Mouse (Mus musculus) CH12.LX (cell line): ENCODE data around the gene Gm12216. TPM values are rescaled to one million over a fixed set of nuclear protein-coding genes. Genes with fewer than 3 reads are reported as not detected.

Experiments
- DNase-seq: peaks from one replicate; pipeline ENCODE4 v3.0.0-alpha.2; 2013; ENCODE audit errors: extremely low read depth
- H3K27ac ChIP-seq: 2 replicates; pipeline ENCODE4 v1.5.1; 2012; ENCODE audit warnings: low read depth, mild to moderate bottlenecking, control low read depth, moderate library complexity; ENCODE audit not compliant: insufficient read depth
- H3K27me3 ChIP-seq: replicated peaks from 2 replicates; pipeline ENCODE3; 2012; ENCODE audit warnings: inconsistent platforms
- H3K36me3 ChIP-seq, 2 experiments: replicated peaks in 1 of 2; 2 replicates each; pipeline versions ENCODE3 to v1.6.1; 2012; ENCODE audit warnings: inconsistent platforms in 1 of 2, low read length in 1 of 2, mild to moderate bottlenecking in 1 of 2, mixed read lengths in 1 of 2, moderate library complexity in 1 of 2; ENCODE audit not compliant: control insufficient read depth in 1 of 2, insufficient read depth in 1 of 2
- H3K4me1 ChIP-seq, 2 experiments: 2 replicates each; pipeline ENCODE4 v1.6.1; 2012; ENCODE audit warnings: inconsistent platforms in 1 of 2, moderate library complexity in 1 of 2; ENCODE audit not compliant: insufficient read depth in 2 of 2, control insufficient read depth in 1 of 2
- H3K4me2 ChIP-seq: 2 replicates; pipeline ENCODE4 v1.6.1; 2012; ENCODE audit warnings: low read depth, mild to moderate bottlenecking, control low read depth; ENCODE audit not compliant: poor library complexity, insufficient read depth, severe bottlenecking
- H3K4me3 ChIP-seq, 3 experiments: fragments of 150-350 bp in 1 of 3; sonication (generic) in 1 of 3; replicated peaks in 1 of 3; 2 replicates each; pipeline versions ENCODE3 to v1.5.1; 2011 to 2012; ENCODE audit warnings: low read depth in 2 of 3, low read length in 2 of 3, mild to moderate bottlenecking in 2 of 3, moderate library complexity in 2 of 3, control low read depth in 1 of 3, improper control_type of control experiment in 1 of 3, inconsistent platforms in 1 of 3, mixed read lengths in 1 of 3; ENCODE audit not compliant: poor library complexity in 1 of 3
- H3K79me2 ChIP-seq: replicated peaks from 2 replicates; pipeline ENCODE4 v1.6.1; 2012; ENCODE audit warnings: mild to moderate bottlenecking, moderate library complexity; ENCODE audit not compliant: control insufficient read depth, poor library complexity, insufficient read depth, severe bottlenecking; ENCODE audit errors: extremely low read depth
- H3K9ac ChIP-seq: 2 replicates; pipeline ENCODE4 v1.6.1; 2012; ENCODE audit warnings: low read depth, mild to moderate bottlenecking, control low read depth, moderate library complexity; ENCODE audit not compliant: insufficient read depth
- H3K9me3 ChIP-seq: replicated peaks from 2 replicates; pipeline ENCODE3; 2012; ENCODE audit warnings: low read length, inconsistent platforms, mixed read lengths
- BHLHE40 ChIP-seq: IDR thresholded peaks from 2 replicates; pipeline ENCODE4 v1.6.1; 2011; ENCODE audit warnings: mild to moderate bottlenecking, low read depth, low read length, improper control_type of control experiment
- CHD2 ChIP-seq: IDR thresholded peaks from 2 replicates; pipeline ENCODE4 v1.6.1; 2011; ENCODE audit warnings: low read length, improper control_type of control experiment
- CTCF ChIP-seq, 2 experiments: IDR thresholded peaks in 1 of 2; conservative IDR thresholded peaks in 1 of 2; 2 replicates each; pipeline ENCODE4 v1.5.1; 2011 to 2012; ENCODE audit warnings: low read depth in 2 of 2, low read length in 2 of 2, improper control_type of control experiment in 1 of 2, inconsistent platforms in 1 of 2, mild to moderate bottlenecking in 1 of 2, moderate library complexity in 1 of 2
- ETS1 ChIP-seq: conservative IDR thresholded peaks from 2 replicates; pipeline ENCODE4 v1.6.1; 2012; ENCODE audit warnings: low read depth, mild to moderate bottlenecking, inconsistent platforms, low read length, improper control_type of control experiment, moderate library complexity
- GABPA ChIP-seq: IDR thresholded peaks from 2 replicates; pipeline ENCODE4 v1.6.1; 2012; ENCODE audit warnings: low read depth, low read length, improper control_type of control experiment, inconsistent platforms; ENCODE audit not compliant: insufficient replicate concordance
- IRF4 ChIP-seq: IDR thresholded peaks from 2 replicates; pipeline ENCODE4 v1.6.1; 2014; ENCODE audit warnings: low read depth, mild to moderate bottlenecking, inconsistent platforms, low read length, improper control_type of control experiment
- MAX ChIP-seq: IDR thresholded peaks from 2 replicates; pipeline ENCODE4 v1.6.1; 2011; ENCODE audit warnings: low read length, improper control_type of control experiment
- MEF2A ChIP-seq: IDR thresholded peaks from 2 replicates; pipeline ENCODE4 v1.6.1; 2014; ENCODE audit warnings: low read depth, mild to moderate bottlenecking, inconsistent platforms, low read length, improper control_type of control experiment, borderline replicate concordance
- MXI1 ChIP-seq: IDR thresholded peaks from 2 replicates; pipeline ENCODE4 v1.6.1; 2011; ENCODE audit warnings: mild to moderate bottlenecking, low read depth, low read length, improper control_type of control experiment
- MYC ChIP-seq: IDR thresholded peaks from 2 replicates; pipeline ENCODE4 v1.6.1; 2011; ENCODE audit warnings: low read depth, mild to moderate bottlenecking, improper control_type of control experiment, low read length
- NELFE ChIP-seq: IDR thresholded peaks from 2 replicates; pipeline ENCODE4 v1.6.1; 2011; ENCODE audit warnings: low read depth, low read length, improper control_type of control experiment
- NRF1 ChIP-seq: IDR thresholded peaks from 2 replicates; pipeline ENCODE4 v1.6.1; 2014; ENCODE audit warnings: low read depth, mild to moderate bottlenecking, inconsistent platforms, low read length, improper control_type of control experiment, moderate library complexity
- POLR2A ChIP-seq: IDR thresholded peaks from 2 replicates; pipeline ENCODE4 v1.6.1; 2011; ENCODE audit warnings: low read depth, mild to moderate bottlenecking, improper control_type of control experiment, low read length
- RAD21 ChIP-seq: IDR thresholded peaks from 2 replicates; pipeline ENCODE4 v1.6.1; 2011; ENCODE audit warnings: low read depth, mild to moderate bottlenecking, low read length, improper control_type of control experiment, moderate library complexity
- SIN3A ChIP-seq: IDR thresholded peaks from 2 replicates; pipeline ENCODE4 v1.6.1; 2012; ENCODE audit warnings: low read length, improper control_type of control experiment, inconsistent platforms
- SMC3 ChIP-seq: IDR thresholded peaks from 2 replicates; pipeline ENCODE4 v1.6.1; 2011; ENCODE audit warnings: low read depth, low read length, improper control_type of control experiment
- TBP ChIP-seq: conservative IDR thresholded peaks from 2 replicates; pipeline ENCODE4 v1.6.1; 2011; ENCODE audit warnings: low read depth, low read length, improper control_type of control experiment
- TCF12 ChIP-seq: IDR thresholded peaks from 2 replicates; pipeline ENCODE4 v1.6.1; 2014; ENCODE audit warnings: low read depth, mild to moderate bottlenecking, inconsistent platforms, low read length, improper control_type of control experiment
- UBTF ChIP-seq: IDR thresholded peaks from 2 replicates; pipeline ENCODE4 v1.6.1; 2012; ENCODE audit warnings: low read depth, mild to moderate bottlenecking, inconsistent platforms, low read length, improper control_type of control experiment, moderate library complexity
- ZC3H11A ChIP-seq: IDR thresholded peaks from 2 replicates; pipeline ENCODE4 v1.6.1; 2012; ENCODE audit warnings: low read depth, mild to moderate bottlenecking, inconsistent platforms, low read length, improper control_type of control experiment
- ZKSCAN1 ChIP-seq: IDR thresholded peaks from 2 replicates; pipeline ENCODE4 v1.6.1; 2012; ENCODE audit warnings: low read depth, inconsistent platforms, low read length, improper control_type of control experiment, borderline replicate concordance
- ZNF384 ChIP-seq: IDR thresholded peaks from 2 replicates; pipeline ENCODE4 v1.6.1; 2012; ENCODE audit warnings: low read depth, low read length, improper control_type of control experiment, inconsistent platforms
- dilution Hi-C: fragments of 300-500 bp; cut with MboI; formaldehyde crosslinking; loops from 2 replicates; pipeline ENCODE4 v1.14.3; 2020; ENCODE audit warnings: low sequenced_read_pairs; ENCODE audit not compliant: extremely low pct_unique_long_range_greater_than_20kb, extremely low pct_ligation_motif_present
- in situ Hi-C: fragments of 300-500 bp; cut with MboI; formaldehyde crosslinking; loops from 3 replicates; pipeline ENCODE4 v1.14.3; 2019; ENCODE audit warnings: low sequenced_read_pairs, low pct_ligation_motif_present, low pct_unique_long_range_greater_than_20kb, mixed read lengths
- polyA plus RNA-seq: library from polyadenylated mRNA; unstranded; fragments of >175 nt; gene quantifications from 2 replicates; pipeline ENCODE4 v1.2.1, GENCODE M21; 2012; ENCODE audit warnings: low read depth; ENCODE audit not compliant: insufficient read length
- total RNA-seq, 2 experiments: library from RNA; depleted of rRNA; stranded (reverse); fragments of 300-350 nt in 1 of 2; fragments of >200 nt in 1 of 2; gene quantifications; 2 replicates each; pipeline ENCODE4 v1.2.3; 2012 to 2014

The Gm12216 gene
- total and polyA plus RNA-seq, 3 experiments, result 0.56 to 2.7 (median 0.77) TPM

- TF ChIP-seq UBTF, result no peak; the same call in 1 of the 2 replicates
- TF ChIP-seq TCF12, result peak; percentile 74
- TF ChIP-seq MEF2A, result peak; percentile 82
Observed at GRCm38 (mm10) chr11:53736771-53737572, 122.1 kb downstream of the Gm12216 start (continued).

GRCm38 (mm10) chr11:53735682-53736245, 123.3 kb downstream of the Gm12216 start:
- no peaks in the 10 kb centered on the region for H3K79me2 ChIP-seq
- TF ChIP-seq CTCF (conservative IDR thresholded peaks at IDR 0.05 in 1 of 2, IDR thresholded peaks at IDR 0.05 in 1 of 2; ENCODE audit: low read depth in 2 of 2, low read length in 2 of 2) (peak; percentile 98 to 99), IRF4 (no peak; the same call in 1 of the 2 replicates), NRF1 (peak; percentile 35; the same call in 1 of the 2 replicates), ZC3H11A (peak; percentile 20; the same call in 1 of the 2 replicates), NELFE (peak; percentile 73), ZNF384 (no peak), MXI1 (peak; percentile 85; the same call in 1 of the 2 replicates), TCF12 (peak; percentile 62), POLR2A (peak; percentile 66), ZKSCAN1 (no peak), UBTF (no peak), GABPA (no peak), ETS1 (peak; percentile 42; the same call in 1 of the 2 replicates), CHD2 (no peak), TBP (no peak; the same call in 1 of the 2 replicates), SIN3A (no peak), RAD21 (peak; percentile 61), MAX (peak; percentile 92), BHLHE40 (peak; percentile 80), MYC (peak; percentile 91), MEF2A (peak; percentile 26; the same call in 1 of the 2 replicates), SMC3 (peak; percentile 80)
- H3K9me3 ChIP-seq, result no peaks in the 10 kb centered on the region
- H3K4me1 ChIP-seq, result peaks cover 8 to 35% of the 10 kb centered on the region in 2 experiments
- H3K9ac ChIP-seq, result peak overlapping the region; percentile 50
- DNase-seq, result peak; percentile 98
- in situ Hi-C loops, result loop anchor here (5.0 kb wide), 2 partner anchors 148 to 268 kb away; no protein-coding TSS in a partner anchor
- dilution Hi-C loops, result no loop called here
- H3K4me3 ChIP-seq, result peak overlapping the region; percentile 29 to 43 (median 31)
- no peaks in the 10 kb centered on the region for H3K36me3 ChIP-seq
- H3K4me2 ChIP-seq, result peak overlapping the region; percentile 89
- H3K27ac ChIP-seq, result peak overlapping the region; percentile 54
- no peaks in the 10 kb centered on the region for H3K27me3 ChIP-seq
